Mouse (Mus musculus): ENCODE measurements at regions not wholly inside any gene's neighbourhood (a gene's known extent, or its start where the extent isn't known, plus 50 kb on each side); places are given as distances from the start of the nearest gene placed in this dataset.

GRCm38 (mm10) chr3:143138952-143139351, 257.1 kb upstream of the Pkn2 start:
- 87% methylated on average over 3 of the region's 3 CpGs for WGBS
- no peaks in the 10 kb centered on the region for H3K27me3 ChIP-seq (ENCODE audit: control insufficient read depth, insufficient read depth, low read length)
- no peaks in the 10 kb centered on the region for H3K36me3 ChIP-seq (ENCODE audit: control insufficient read depth, insufficient read depth, low read length)
- no peak for TF ChIP-seq CTCF (IDR thresholded peaks at IDR 0.05; ENCODE audit: extremely low read depth, insufficient read length, insufficient replicate concordance, low read depth, low read length)
- no peak for TF ChIP-seq POLR2A (IDR thresholded peaks at IDR 0.05; ENCODE audit: low read depth, low read length)
- no peak overlapping the region for H3K27ac ChIP-seq (ENCODE audit: insufficient read depth, low read depth, low read length)
- no peak overlapping the region for H3K4me3 ChIP-seq (ENCODE audit: low read depth, low read length)
- H3K4me1 ChIP-seq (ENCODE audit: control insufficient read depth, insufficient read depth, insufficient read length, low read length) = no peaks in the 10 kb centered on the region

- Histone ChIP-seq H3K27me3 (ENCODE audit: control insufficient read depth, insufficient read depth, low read length) (no peaks in the 10 kb centered on the region), H3K27ac (ENCODE audit: insufficient read depth, low read depth, low read length) (no peak overlapping the region), H3K36me3 (ENCODE audit: control insufficient read depth, insufficient read depth, low read length) (no peaks in the 10 kb centered on the region), H3K4me3 (ENCODE audit: low read depth, low read length) (no peak overlapping the region), H3K4me1 (ENCODE audit: control insufficient read depth, insufficient read depth, insufficient read length, low read length) (no peaks in the 10 kb centered on the region)
- TF ChIP-seq CTCF (IDR thresholded peaks at IDR 0.05; ENCODE audit: extremely low read depth, insufficient read length, insufficient replicate concordance, low read depth, low read length) (no peak), POLR2A (IDR thresholded peaks at IDR 0.05; ENCODE audit: low read depth, low read length) (no peak)
- 91% methylated on average over 2 of the region's 2 CpGs for WGBS
Observed at GRCm38 (mm10) chr3:143134528-143134927, 252.7 kb upstream of the Pkn2 start.

GRCm38 (mm10) chr3:143107733-143108291, 226.0 kb upstream of the Pkn2 start:
- Histone ChIP-seq H3K27ac (ENCODE audit: insufficient read depth, low read depth, low read length) (no peak overlapping the region), H3K4me3 (ENCODE audit: low read depth, low read length) (no peak overlapping the region), H3K36me3 (ENCODE audit: control insufficient read depth, insufficient read depth, low read length) (no peaks in the 10 kb centered on the region), H3K27me3 (ENCODE audit: control insufficient read depth, insufficient read depth, low read length) (no peaks in the 10 kb centered on the region), H3K4me1 (ENCODE audit: control insufficient read depth, insufficient read depth, insufficient read length, low read length) (no peaks in the 10 kb centered on the region)
- no peak for TF ChIP-seq POLR2A (IDR thresholded peaks at IDR 0.05; ENCODE audit: low read depth, low read length)
- no peak for TF ChIP-seq CTCF (IDR thresholded peaks at IDR 0.05; ENCODE audit: extremely low read depth, insufficient read length, insufficient replicate concordance, low read depth, low read length)
- WGBS = 67% methylated on average over 13 of the region's 13 CpGs

- H3K27ac ChIP-seq (ENCODE audit: insufficient read depth, low read depth, low read length) = no peak overlapping the region
- 40% methylated on average over 2 of the region's 2 CpGs for WGBS
- no peak overlapping the region for H3K4me3 ChIP-seq (ENCODE audit: low read depth, low read length)
- H3K36me3 ChIP-seq (ENCODE audit: control insufficient read depth, insufficient read depth, low read length) = no peaks in the 10 kb centered on the region
- peaks cover 16% of the 10 kb centered on the region for H3K27me3 ChIP-seq (ENCODE audit: control insufficient read depth, insufficient read depth, low read length)
- H3K4me1 ChIP-seq (ENCODE audit: control insufficient read depth, insufficient read depth, insufficient read length, low read length) = 0 out of 2 replicates have a peak, but pooled peaks cover 2% of the 10 kb centered on the region
- TF ChIP-seq POLR2A (IDR thresholded peaks at IDR 0.05; ENCODE audit: low read depth, low read length) (no peak), CTCF (IDR thresholded peaks at IDR 0.05; ENCODE audit: extremely low read depth, insufficient read length, insufficient replicate concordance, low read depth, low read length) (no peak)
Observed at GRCm38 (mm10) chr3:143104734-143105133, 222.9 kb upstream of the Pkn2 start.

GRCm38 (mm10) chr3:143103333-143103732, 221.5 kb upstream of the Pkn2 start:
- TF ChIP-seq POLR2A (IDR thresholded peaks at IDR 0.05; ENCODE audit: low read depth, low read length) (no peak), CTCF (IDR thresholded peaks at IDR 0.05; ENCODE audit: extremely low read depth, insufficient read length, insufficient replicate concordance, low read depth, low read length) (no peak)
- H3K4me1 ChIP-seq (ENCODE audit: control insufficient read depth, insufficient read depth, insufficient read length, low read length) = 0 out of 2 replicates have a peak, but pooled peaks cover 2% of the 10 kb centered on the region
- no peak overlapping the region for H3K27ac ChIP-seq (ENCODE audit: insufficient read depth, low read depth, low read length)
- WGBS = 21% methylated on average over 3 of the region's 3 CpGs
- H3K27me3 ChIP-seq (ENCODE audit: control insufficient read depth, insufficient read depth, low read length) = peaks cover 21% of the 10 kb centered on the region
- H3K36me3 ChIP-seq (ENCODE audit: control insufficient read depth, insufficient read depth, low read length) = no peaks in the 10 kb centered on the region
- no peak overlapping the region for H3K4me3 ChIP-seq (ENCODE audit: low read depth, low read length)

GRCm38 (mm10) chr3:143100810-143101645, 219.2 kb upstream of the Pkn2 start:
- H3K4me3 ChIP-seq (ENCODE audit: low read depth, low read length) = peak overlapping the region; percentile 60
- 4% methylated on average over 57 of the region's 59 CpGs for WGBS
- TF ChIP-seq CTCF (IDR thresholded peaks at IDR 0.05; ENCODE audit: extremely low read depth, insufficient read length, insufficient replicate concordance, low read depth, low read length) (no peak), POLR2A (IDR thresholded peaks at IDR 0.05; ENCODE audit: low read depth, low read length) (no peak)
- no peaks in the 10 kb centered on the region for H3K36me3 ChIP-seq (ENCODE audit: control insufficient read depth, insufficient read depth, low read length)
- peaks cover 21% of the 10 kb centered on the region for H3K27me3 ChIP-seq (ENCODE audit: control insufficient read depth, insufficient read depth, low read length)
- 0 out of 2 replicates have a peak, but pooled peaks cover 2% of the 10 kb centered on the region for H3K4me1 ChIP-seq (ENCODE audit: control insufficient read depth, insufficient read depth, insufficient read length, low read length)
- H3K27ac ChIP-seq (ENCODE audit: insufficient read depth, low read depth, low read length) = no peak overlapping the region

GRCm38 (mm10) chr3:143100203-143100602, 218.4 kb upstream of the Pkn2 start:
- WGBS = 74% methylated on average over 7 of the region's 7 CpGs
- Histone ChIP-seq H3K4me1 (ENCODE audit: control insufficient read depth, insufficient read depth, insufficient read length, low read length) (0 out of 2 replicates have a peak, but pooled peaks cover 2% of the 10 kb centered on the region), H3K27ac (ENCODE audit: insufficient read depth, low read depth, low read length) (no peak overlapping the region), H3K4me3 (ENCODE audit: low read depth, low read length) (no peak overlapping the region), H3K36me3 (ENCODE audit: control insufficient read depth, insufficient read depth, low read length) (no peaks in the 10 kb centered on the region), H3K27me3 (ENCODE audit: control insufficient read depth, insufficient read depth, low read length) (peaks cover 21% of the 10 kb centered on the region)
- no peak for TF ChIP-seq CTCF (IDR thresholded peaks at IDR 0.05; ENCODE audit: extremely low read depth, insufficient read length, insufficient replicate concordance, low read depth, low read length)
- no peak for TF ChIP-seq POLR2A (IDR thresholded peaks at IDR 0.05; ENCODE audit: low read depth, low read length)

Measured in small intestine, adult 2 months (tissue).